Mouse (Mus musculus): ENCODE results near the gene Hes1.

GRCm38 (mm10) chr16:30034001-30034400 is 30.2 kb upstream of the Hes1 start:
- TF ChIP-seq CTCF (IDR thresholded peaks at IDR 0.05): no peak
- no peak for TF ChIP-seq POLR2A (IDR thresholded peaks at IDR 0.05; ENCODE audit: insufficient read depth, low read depth, low read length)
- TF ChIP-seq EP300 (IDR thresholded peaks at IDR 0.05; ENCODE audit: insufficient read depth, low read depth, low read length): no peak
